8 mouse cellular contexts compared by ENCODE assay signal in the genomic region with DNA sequence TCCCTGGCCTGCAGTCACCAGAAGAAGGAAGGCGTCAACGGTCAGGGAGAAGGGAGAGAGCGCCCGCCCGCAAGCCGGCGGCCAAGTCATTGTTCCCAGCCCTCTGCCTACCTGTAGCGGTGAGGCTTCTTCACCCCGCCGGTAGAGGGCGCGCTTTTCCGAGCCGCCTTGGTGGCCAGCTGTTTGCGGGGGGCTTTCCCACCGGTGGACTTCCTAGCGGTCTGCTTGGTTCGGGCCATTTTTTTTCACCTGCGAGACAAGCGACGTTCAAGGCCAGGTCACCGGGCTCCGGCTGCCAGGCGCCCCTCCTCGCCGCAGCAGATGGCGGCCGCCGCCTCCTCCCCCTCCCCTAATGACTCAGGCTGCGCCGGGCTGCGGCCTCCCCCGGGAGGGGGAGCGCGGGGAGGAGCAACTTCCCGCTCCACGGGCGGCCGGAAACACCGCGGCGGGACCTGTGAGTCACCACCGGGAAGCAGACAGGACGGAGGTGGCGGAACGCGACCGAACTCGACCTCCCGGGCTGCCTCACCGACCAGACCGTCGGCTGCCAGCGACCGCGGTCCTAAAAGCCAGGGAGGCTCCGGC. TPM values are rescaled to one million over a fixed set of nuclear protein-coding genes. Genes with fewer than 3 reads are reported as not detected.
DNase-seq lines count a peak whose midpoint lies in the region; ATAC-seq and TF ChIP-seq lines count a peak whose summit lies in the region.

No protein-coding gene starts in this region.

- in situ Hi-C loops in ES-E14 (cut with MboI; ENCODE audit: low sequenced_read_pairs in 2 of 2, unreplicated experiment in 2 of 2) = no loop called here

- ATAC-seq in forebrain, embryonic 15.5 days (replicated peaks) = peak; percentile 65
- peak; percentile 38 to 64 for ATAC-seq in hematopoietic stem cell, adult 5-6 weeks (replicated peaks in 1 of 2; ENCODE audit: insufficient read depth in 1 of 2, low FRiP score in 2 of 2, low TSS enrichment in 1 of 2, low read depth in 1 of 2, poor library complexity in 2 of 2, severe bottlenecking in 2 of 2)
- peak; percentile 13; the same call in 1 of the 2 replicates for ATAC-seq in neutrophil, adult 5-6 weeks (ENCODE audit: extremely low read depth, insufficient number of reproducible peaks, low FRiP score, poor library complexity, severe bottlenecking)

- H3K9me3 ChIP-seq in ES-E14 (ENCODE audit: control insufficient read depth, insufficient read depth, low read depth, low read length) = no peaks in the 10 kb centered on the region
- no peaks in the 10 kb centered on the region for H3K9me3 ChIP-seq in forebrain, embryonic 15.5 days

- DNase-seq in ES-E14 (ENCODE audit: low read depth, low spot score) = no peak
- DNase-seq in c-Kit-positive CD71-positive TER-119-negative erythroid progenitor cells, embryonic 14.5 days (ENCODE audit: low read depth) = peak; percentile 47
- DNase-seq in layer of hippocampus, adult 8-10 months (ENCODE audit: low spot score in 2 of 2) = peak; percentile 73 to 78
- peak; percentile 85 to 88 for DNase-seq in lung, adult 18-20 months
- DNase-seq in thymus, postnatal 25 days = peak; percentile 89

- H3K36me3 ChIP-seq in ES-E14 (ENCODE audit: control insufficient read depth, insufficient read depth, low read length, poor library complexity, severe bottlenecking) = peaks cover 8% of the 10 kb centered on the region
- H3K36me3 ChIP-seq in forebrain, embryonic 15.5 days = peaks cover 25% of the 10 kb centered on the region

- peak overlapping the region; percentile 76 to 90 for H3K4me3 ChIP-seq in ES-E14 (ENCODE audit: insufficient read depth in 1 of 2, low read depth in 1 of 2, low read length in 2 of 2, poor library complexity in 1 of 2, severe bottlenecking in 1 of 2)
- peak overlapping the region; percentile 81 for H3K4me3 ChIP-seq in forebrain, embryonic 15.5 days

- peak overlapping the region; percentile 94 for H3K27ac ChIP-seq in ES-E14 (ENCODE audit: insufficient read depth, low read depth, low read length, poor library complexity, severe bottlenecking)
- H3K27ac ChIP-seq in forebrain, embryonic 15.5 days (replicated peaks) = peak overlapping the region; percentile 99

- peaks cover 0 to 2% of the 10 kb centered on the region in 2 experiments; a peak in 1 of 4 replicates for H3K4me1 ChIP-seq in ES-E14 (ENCODE audit: control insufficient read depth in 2 of 2, insufficient read depth in 2 of 2, low read length in 2 of 2, poor library complexity in 1 of 2)
- H3K4me1 ChIP-seq in forebrain, embryonic 15.5 days = peaks cover 18% of the 10 kb centered on the region

- under 1% methylated on average over 57 of the region's 57 CpGs for WGBS in forebrain, embryonic 15.5 days

- no peaks in the 10 kb centered on the region for H3K27me3 ChIP-seq in forebrain, embryonic 15.5 days

- peak overlapping the region; percentile 94 for H3K9ac ChIP-seq in ES-E14 (ENCODE audit: insufficient read depth, low read depth, low read length, poor library complexity, severe bottlenecking)
- peak overlapping the region; percentile 98 for H3K9ac ChIP-seq in forebrain, embryonic 15.5 days (replicated peaks)

- H3K4me2 ChIP-seq in forebrain, embryonic 15.5 days (replicated peaks) = peak overlapping the region; percentile 74

TF ChIP-seq in ES-E14, 5 proteins besides CTCF, POLR2A, EP300 and RAD21:
- TF ChIP-seq ZC3H11A (IDR thresholded peaks at IDR 0.05; ENCODE audit: borderline replicate concordance, low read depth, low read length) = no peak
- 0 out of 2 replicates have a peak, but pooled peaks have one; percentile 16 for TF ChIP-seq ZNF384 (IDR thresholded peaks at IDR 0.05; ENCODE audit: low read depth, low read length)

RNA-seq across cellular contexts. Expression of gene H3f3b, which starts 3.9 kb away (rescaled TPM):
- total RNA-seq in ES-E14 (2012; rRNA removed) = 504 and 729 TPM in 2 replicates
- 2,534 and 2,591 TPM in 2 replicates for polyA plus RNA-seq in forebrain, embryonic 15.5 days (2015; fragmentation: Nextera tagmentation; extraction: Ambion mirVana)
- total RNA-seq in hematopoietic stem cell, adult 5-6 weeks (2017) = 997 and 1,138 TPM in 2 replicates
- total RNA-seq in layer of hippocampus, adult 8-10 months (2022) = 100 to 1,000 TPM; 243 to 308 (median 280) TPM
- total RNA-seq in neutrophil, adult 5-6 weeks (2017) = 1,276 and 1,299 TPM in 2 replicates

RNA-seq across cellular contexts. Expression of gene Unk, which starts 6.3 kb away (rescaled TPM):
- total RNA-seq in ES-E14 (2012; rRNA removed) = 32.5 and 39.6 TPM in 2 replicates
- polyA plus RNA-seq in forebrain, embryonic 15.5 days (2015; fragmentation: Nextera tagmentation; extraction: Ambion mirVana) = 40.4 and 40.8 TPM in 2 replicates
- 19.1 and 19.9 TPM in 2 replicates for total RNA-seq in hematopoietic stem cell, adult 5-6 weeks (2017)
- 10 to 100 TPM; 26.3 to 31.6 (median 28.2) TPM for total RNA-seq in layer of hippocampus, adult 8-10 months (2022)
- 22.5 and 24.2 TPM in 2 replicates for total RNA-seq in neutrophil, adult 5-6 weeks (2017)

RNA-seq across cellular contexts. Expression of gene Galk1, which starts 11.3 kb away (rescaled TPM):
- 144 and 195 TPM in 2 replicates for total RNA-seq in ES-E14 (2012; rRNA removed)
- 58.9 and 64.2 TPM in 2 replicates for polyA plus RNA-seq in forebrain, embryonic 15.5 days (2015; fragmentation: Nextera tagmentation; extraction: Ambion mirVana)
- 32.4 and 36.0 TPM in 2 replicates for total RNA-seq in hematopoietic stem cell, adult 5-6 weeks (2017)
- total RNA-seq in layer of hippocampus, adult 8-10 months (2022) = 10 to 100 TPM; 11.6 to 20.7 (median 16.1) TPM
- total RNA-seq in neutrophil, adult 5-6 weeks (2017) = 3.6 and 7.9 TPM in 2 replicates

RNA-seq across cellular contexts. Expression of gene Itgb4, which starts 49.4 kb away (rescaled TPM):
- 9.6 and 26.3 TPM in 2 replicates for total RNA-seq in ES-E14 (2012; rRNA removed)
- 0.52 and 0.69 TPM in 2 replicates for polyA plus RNA-seq in forebrain, embryonic 15.5 days (2015; fragmentation: Nextera tagmentation; extraction: Ambion mirVana)
- 0.56 and 5.8 TPM in 2 replicates for total RNA-seq in hematopoietic stem cell, adult 5-6 weeks (2017)
- total RNA-seq in layer of hippocampus, adult 8-10 months (2022) = 10 to 100 TPM in 3 of 4 experiments, 1 to 10 TPM in 1; 6.7 to 13.0 (median 11.3) TPM
- total RNA-seq in neutrophil, adult 5-6 weeks (2017) = 0.23 and 0.25 TPM in 2 replicates

RNA-seq across cellular contexts. Expression of gene Unc13d, which starts 53.9 kb away (rescaled TPM):
- 13.3 and 14.2 TPM in 2 replicates for total RNA-seq in ES-E14 (2012; rRNA removed)
- polyA plus RNA-seq in forebrain, embryonic 15.5 days (2015; fragmentation: Nextera tagmentation; extraction: Ambion mirVana) = 0.70 and 0.80 TPM in 2 replicates
- total RNA-seq in hematopoietic stem cell, adult 5-6 weeks (2017) = 33.5 and 42.0 TPM in 2 replicates
- total RNA-seq in layer of hippocampus, adult 8-10 months (2022) = 1 to 10 TPM; 1.5 to 3.6 (median 2.3) TPM
- 47.0 and 49.2 TPM in 2 replicates for total RNA-seq in neutrophil, adult 5-6 weeks (2017)

Comparison
In these comparisons a context has a peak if more than half of its experiments do, and no peak if none do; other contexts are left out.
1. ATAC-seq: peak in every context shown above with its lines; median percentile 65 in forebrain, embryonic 15.5 days; 51 in hematopoietic stem cell, adult 5-6 weeks; 13 in neutrophil, adult 5-6 weeks.